Mouse (Mus musculus): ENCODE data around the gene Srp54c. TPM values are rescaled to one million over a fixed set of nuclear protein-coding genes. Genes with fewer than 3 reads are reported as not detected.

Srp54c gene
- polyA plus RNA-seq, 1 experiment: 15.2 TPM

DNA sequence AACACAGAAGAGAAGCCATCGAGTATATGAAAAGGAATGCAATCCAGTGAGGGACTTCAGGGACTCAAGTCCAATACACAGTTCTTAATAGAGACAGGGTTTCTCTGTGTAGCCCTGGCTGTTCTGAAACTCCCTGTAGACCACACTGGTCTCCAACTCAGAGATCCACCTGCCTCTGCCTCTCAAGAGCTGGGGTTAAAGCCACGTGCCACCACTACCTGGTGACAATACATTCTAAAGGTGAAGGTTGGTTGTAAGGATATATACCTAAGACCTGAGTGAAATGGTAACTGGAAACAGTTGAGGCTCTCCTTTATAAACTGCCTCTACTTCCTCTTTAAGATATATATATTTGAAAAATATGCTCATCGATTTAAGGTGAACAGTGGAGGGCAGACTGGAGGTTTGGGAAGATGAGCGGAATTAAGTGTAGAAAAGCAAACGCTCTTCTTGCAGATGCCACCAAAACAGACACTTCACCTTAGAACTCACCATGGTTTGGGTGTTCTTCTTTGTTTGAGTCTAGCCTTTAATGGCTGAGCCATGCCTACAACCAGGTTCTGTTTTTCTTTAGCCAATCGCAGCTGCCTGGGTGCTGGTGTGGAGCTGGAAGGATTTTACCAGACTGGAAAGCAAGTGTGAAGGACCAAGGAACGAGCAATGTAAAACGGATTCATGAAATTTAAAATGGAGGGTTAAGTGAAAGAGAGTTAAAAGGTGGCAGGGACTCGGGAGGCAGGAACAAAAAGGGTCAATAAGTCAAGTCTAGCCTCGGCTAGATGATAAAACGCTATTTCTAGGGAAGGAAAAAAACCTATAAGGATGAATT, 71.7 kb downstream of the Srp54c start:
- no peaks in the 10 kb centered on the region for H3K27me3 ChIP-seq (ENCODE audit: control insufficient read depth, insufficient read depth, insufficient read length)
- peak overlapping the region; percentile 13 for H3ac ChIP-seq (ENCODE audit: control insufficient read depth, insufficient read length, low read depth)
- H3K36me3 ChIP-seq (ENCODE audit: control insufficient read depth, insufficient read depth): peaks cover 32% of the 10 kb centered on the region
- TF ChIP-seq MAX (IDR thresholded peaks at IDR 0.05): no peak
- no peak for TF ChIP-seq USF1 (IDR thresholded peaks at IDR 0.05; ENCODE audit: low read depth)
- no peak for TF ChIP-seq MYOG (IDR thresholded peaks at IDR 0.05; ENCODE audit: control insufficient read depth, extremely low read depth, insufficient read length)
- no peak for TF ChIP-seq CTCF (IDR thresholded peaks at IDR 0.05; ENCODE audit: control insufficient read depth, insufficient read depth, insufficient read length)
- no peak for TF ChIP-seq CEBPB (IDR thresholded peaks at IDR 0.05; ENCODE audit: low read depth)
- TF ChIP-seq FOSL1 (IDR thresholded peaks at IDR 0.05; ENCODE audit: insufficient read depth, low read length, poor library complexity, severe bottlenecking): no peak
- no peak for TF ChIP-seq MYOD1 (IDR thresholded peaks at IDR 0.05; ENCODE audit: control insufficient read depth, insufficient read length, low read depth)
- peaks cover 15% of the 10 kb centered on the region for H3K79me3 ChIP-seq (ENCODE audit: low read depth)
- peaks cover 39% of the 10 kb centered on the region for H3K79me2 ChIP-seq (ENCODE audit: control insufficient read depth, insufficient read depth)
- peak overlapping the region; percentile 46 for H3K4me3 ChIP-seq (ENCODE audit: insufficient read depth, poor library complexity, severe bottlenecking)

DNA sequence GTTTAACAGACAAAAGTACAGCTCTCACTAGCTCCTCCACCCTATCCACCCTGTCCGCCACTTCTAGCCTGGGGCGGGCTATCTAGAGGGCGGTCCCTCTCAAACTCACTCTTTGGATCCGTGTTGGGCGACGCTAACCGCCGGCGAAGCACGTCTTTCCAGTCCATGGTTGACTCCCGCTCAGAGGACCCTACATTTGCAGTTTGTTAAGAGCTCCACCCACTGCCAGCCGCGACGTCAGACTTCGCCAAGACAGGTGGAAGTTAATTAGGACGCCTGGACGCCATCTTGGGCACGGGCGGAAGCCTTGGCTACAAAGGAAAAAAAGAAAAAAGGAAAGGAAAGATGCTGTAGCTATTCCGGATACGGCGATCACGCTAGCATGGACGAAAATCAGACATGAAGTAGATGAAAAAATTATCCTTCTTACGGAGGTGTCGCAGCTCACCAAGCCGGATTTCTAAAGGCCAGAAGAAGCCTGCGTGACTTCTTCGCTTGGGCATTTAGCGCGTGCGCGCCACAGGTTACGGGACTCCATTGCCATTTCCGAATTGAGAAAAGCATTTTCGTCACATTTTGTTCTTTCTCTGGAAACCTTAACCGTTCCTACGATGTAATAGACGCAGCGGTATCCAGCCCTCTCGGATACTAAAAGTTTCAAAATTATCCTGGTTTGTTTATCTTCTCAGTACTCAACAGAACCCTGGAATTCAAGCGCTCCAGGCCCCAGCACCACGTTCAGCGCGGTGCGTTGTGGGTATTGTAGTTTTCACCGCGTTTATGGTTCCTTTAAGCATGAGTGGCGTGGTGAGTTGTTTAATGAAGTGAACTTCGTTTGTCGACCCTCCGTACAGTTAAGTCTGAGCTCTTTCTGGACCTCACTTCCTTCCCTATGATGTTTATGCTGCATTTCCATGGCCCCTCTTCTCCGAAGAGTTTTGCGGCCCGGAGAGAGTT, 72.8 kb downstream of the Srp54c start, which contains the start of gene Ppp2r3c:
Ppp2r3c (minus strand) TSS at position 514 of the 957 bp plus-strand sequence.
- Histone ChIP-seq H3K79me3 (ENCODE audit: low read depth) (peaks cover 15% of the 10 kb centered on the region), H3K36me3 (ENCODE audit: control insufficient read depth, insufficient read depth) (peaks cover 24% of the 10 kb centered on the region), H3K27me3 (ENCODE audit: control insufficient read depth, insufficient read depth, insufficient read length) (no peaks in the 10 kb centered on the region), H3K79me2 (ENCODE audit: control insufficient read depth, insufficient read depth) (peaks cover 39% of the 10 kb centered on the region), H3ac (ENCODE audit: control insufficient read depth, insufficient read length, low read depth) (peak within 1 kb of the TSS; percentile 73), H3K4me3 (ENCODE audit: insufficient read depth, poor library complexity, severe bottlenecking) (peak within 1 kb of the TSS; percentile 46)
- peak; percentile 52 for TF ChIP-seq MAX (IDR thresholded peaks at IDR 0.05)
- TF ChIP-seq CTCF (IDR thresholded peaks at IDR 0.05; ENCODE audit: control insufficient read depth, insufficient read depth, insufficient read length): no peak
- peak; percentile 27 for TF ChIP-seq MYOD1 (IDR thresholded peaks at IDR 0.05; ENCODE audit: control insufficient read depth, insufficient read length, low read depth)
- no peak for TF ChIP-seq MYOG (IDR thresholded peaks at IDR 0.05; ENCODE audit: control insufficient read depth, extremely low read depth, insufficient read length)

DNA sequence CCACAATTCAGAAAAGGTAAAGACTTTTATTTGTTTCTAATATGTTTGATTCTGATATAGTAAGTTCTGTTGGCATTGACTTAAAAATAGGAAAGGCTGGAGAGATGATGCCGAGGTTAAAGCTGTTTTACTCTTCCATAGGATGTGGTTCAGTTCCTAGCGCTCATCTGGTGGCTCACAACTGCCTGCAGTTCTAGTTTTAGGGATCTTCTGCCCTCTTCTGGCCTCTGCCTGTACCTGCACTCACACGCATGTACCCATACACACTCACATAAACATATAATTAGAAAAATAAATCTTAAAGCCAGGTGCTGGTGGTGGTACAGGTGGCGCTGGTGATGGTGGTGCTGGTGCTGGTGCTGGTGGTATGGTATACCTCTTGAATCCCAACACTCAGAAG, 76.4 kb downstream of the Srp54c start:
- Histone ChIP-seq H3K79me3 (ENCODE audit: low read depth) (peaks cover 10% of the 10 kb centered on the region), H3K79me2 (ENCODE audit: control insufficient read depth, insufficient read depth) (peaks cover 19% of the 10 kb centered on the region), H3ac (ENCODE audit: control insufficient read depth, insufficient read length, low read depth) (no peak overlapping the region), H3K4me3 (ENCODE audit: insufficient read depth, poor library complexity, severe bottlenecking) (no peak overlapping the region), H3K27me3 (ENCODE audit: control insufficient read depth, insufficient read depth, insufficient read length) (no peaks in the 10 kb centered on the region), H3K36me3 (ENCODE audit: control insufficient read depth, insufficient read depth) (peaks cover 20% of the 10 kb centered on the region)
- TF ChIP-seq MAX (IDR thresholded peaks at IDR 0.05): no peak
- TF ChIP-seq MYOD1 (IDR thresholded peaks at IDR 0.05; ENCODE audit: control insufficient read depth, insufficient read length, low read depth): no peak
- no peak for TF ChIP-seq FOSL1 (IDR thresholded peaks at IDR 0.05; ENCODE audit: insufficient read depth, low read length, poor library complexity, severe bottlenecking)
- TF ChIP-seq CTCF (IDR thresholded peaks at IDR 0.05; ENCODE audit: control insufficient read depth, insufficient read depth, insufficient read length): no peak
- TF ChIP-seq MYOG (IDR thresholded peaks at IDR 0.05; ENCODE audit: control insufficient read depth, extremely low read depth, insufficient read length): no peak
- TF ChIP-seq CEBPB (IDR thresholded peaks at IDR 0.05; ENCODE audit: low read depth): no peak

DNA sequence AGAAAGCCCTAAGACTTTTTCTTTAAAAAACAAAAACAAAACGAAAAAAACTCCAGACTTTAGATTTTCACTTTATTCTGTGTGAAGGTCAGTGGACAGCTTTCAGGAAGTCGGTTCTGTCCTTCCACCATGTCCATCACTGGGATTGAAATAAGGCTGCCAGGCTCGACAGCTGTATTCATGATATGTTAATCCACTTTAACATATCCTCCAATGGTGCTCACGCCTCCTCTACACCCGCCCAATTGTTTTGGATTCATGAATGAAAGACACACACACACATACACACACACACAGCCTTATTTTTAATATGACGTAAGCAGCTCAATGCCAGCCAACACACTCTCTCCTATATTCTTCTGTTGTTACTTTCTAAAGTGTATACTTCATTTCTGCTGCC, 77.6 kb downstream of the Srp54c start:
- H3K27me3 ChIP-seq (ENCODE audit: control insufficient read depth, insufficient read depth, insufficient read length): no peaks in the 10 kb centered on the region
- TF ChIP-seq MYOD1 (IDR thresholded peaks at IDR 0.05; ENCODE audit: control insufficient read depth, insufficient read length, low read depth): no peak
- TF ChIP-seq CEBPB (IDR thresholded peaks at IDR 0.05; ENCODE audit: low read depth): no peak
- TF ChIP-seq FOSL1 (IDR thresholded peaks at IDR 0.05; ENCODE audit: insufficient read depth, low read length, poor library complexity, severe bottlenecking): no peak
- no peak for TF ChIP-seq MAX (IDR thresholded peaks at IDR 0.05)
- TF ChIP-seq MYOG (IDR thresholded peaks at IDR 0.05; ENCODE audit: control insufficient read depth, extremely low read depth, insufficient read length): no peak
- TF ChIP-seq CTCF (IDR thresholded peaks at IDR 0.05; ENCODE audit: control insufficient read depth, insufficient read depth, insufficient read length): no peak
- TF ChIP-seq USF1 (IDR thresholded peaks at IDR 0.05; ENCODE audit: low read depth): no peak
- no peak overlapping the region for H3ac ChIP-seq (ENCODE audit: control insufficient read depth, insufficient read length, low read depth)
- peaks cover 4% of the 10 kb centered on the region for H3K79me3 ChIP-seq (ENCODE audit: low read depth)
- H3K4me3 ChIP-seq (ENCODE audit: insufficient read depth, poor library complexity, severe bottlenecking): no peak overlapping the region
- H3K36me3 ChIP-seq (ENCODE audit: control insufficient read depth, insufficient read depth): peaks cover 20% of the 10 kb centered on the region
- peaks cover 10% of the 10 kb centered on the region for H3K79me2 ChIP-seq (ENCODE audit: control insufficient read depth, insufficient read depth)

DNA sequence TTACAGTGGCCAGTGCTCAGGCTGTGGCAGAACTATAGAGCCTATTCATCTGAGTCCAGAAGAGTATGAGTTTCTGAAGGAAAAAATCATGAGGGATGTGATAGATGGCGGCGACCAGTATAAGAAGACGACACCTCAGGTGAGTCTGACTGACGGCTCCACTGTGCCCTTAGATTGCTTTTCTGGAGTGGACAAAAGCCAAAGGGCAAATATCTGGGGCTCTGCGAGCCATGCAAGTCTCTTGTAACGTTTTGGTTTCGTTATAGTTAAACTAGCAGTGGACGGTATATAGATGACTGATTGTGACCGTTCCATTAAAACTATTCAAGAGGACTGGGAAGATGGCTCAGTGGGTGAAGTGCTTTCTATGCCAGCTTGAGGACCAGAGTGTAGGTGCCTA, 78.8 kb downstream of the Srp54c start:
- peaks cover 20% of the 10 kb centered on the region for H3K36me3 ChIP-seq (ENCODE audit: control insufficient read depth, insufficient read depth)
- H3K27me3 ChIP-seq (ENCODE audit: control insufficient read depth, insufficient read depth, insufficient read length): no peaks in the 10 kb centered on the region
- TF ChIP-seq MYOG (IDR thresholded peaks at IDR 0.05; ENCODE audit: control insufficient read depth, extremely low read depth, insufficient read length): no peak
- TF ChIP-seq MAX (IDR thresholded peaks at IDR 0.05): no peak
- H3K79me2 ChIP-seq (ENCODE audit: control insufficient read depth, insufficient read depth): peaks cover 3% of the 10 kb centered on the region
- no peak overlapping the region for H3ac ChIP-seq (ENCODE audit: control insufficient read depth, insufficient read length, low read depth)
- H3K79me3 ChIP-seq (ENCODE audit: low read depth): peaks cover 4% of the 10 kb centered on the region
- H3K4me3 ChIP-seq (ENCODE audit: insufficient read depth, poor library complexity, severe bottlenecking): no peak overlapping the region
